Mouse (Mus musculus): ENCODE results near the gene Bcl11a. TPM values are rescaled to one million over a fixed set of nuclear protein-coding genes. Genes with fewer than 3 reads are reported as not detected.

Gene Bcl11a
- polyA plus RNA-seq, 1 experiment, result 0.23 TPM

GRCm38 (mm10) chr11:24162056-24162455 is 84.2 kb downstream of the Bcl11a start:
- Histone ChIP-seq H3K4me1 (ENCODE audit: control insufficient read depth, insufficient read depth, low read length) (no peaks in the 10 kb centered on the region), H3K4me3 (ENCODE audit: insufficient read depth, low read length) (no peak overlapping the region), H3K27ac (ENCODE audit: insufficient read depth, low read depth, low read length) (no peak overlapping the region)
- TF ChIP-seq POLR2A (IDR thresholded peaks at IDR 0.05; ENCODE audit: borderline replicate concordance, low read depth, low read length) (no peak), CTCF (IDR thresholded peaks at IDR 0.05; ENCODE audit: low read depth, low read length) (no peak)

GRCm38 (mm10) chr11:24163072-24163471 is 85.2 kb downstream of the Bcl11a start:
- TF ChIP-seq POLR2A (IDR thresholded peaks at IDR 0.05; ENCODE audit: borderline replicate concordance, low read depth, low read length) (no peak), CTCF (IDR thresholded peaks at IDR 0.05; ENCODE audit: low read depth, low read length) (no peak)
- Histone ChIP-seq H3K4me1 (ENCODE audit: control insufficient read depth, insufficient read depth, low read length) (no peaks in the 10 kb centered on the region), H3K27ac (ENCODE audit: insufficient read depth, low read depth, low read length) (no peak overlapping the region), H3K4me3 (ENCODE audit: insufficient read depth, low read length) (no peak overlapping the region)

GRCm38 (mm10) chr11:24164065-24164464 is 86.2 kb downstream of the Bcl11a start:
- H3K4me3 ChIP-seq (ENCODE audit: insufficient read depth, low read length), result no peak overlapping the region
- H3K27ac ChIP-seq (ENCODE audit: insufficient read depth, low read depth, low read length), result no peak overlapping the region
- H3K4me1 ChIP-seq (ENCODE audit: control insufficient read depth, insufficient read depth, low read length), result no peaks in the 10 kb centered on the region
- TF ChIP-seq POLR2A (IDR thresholded peaks at IDR 0.05; ENCODE audit: borderline replicate concordance, low read depth, low read length), result no peak
- TF ChIP-seq CTCF (IDR thresholded peaks at IDR 0.05; ENCODE audit: low read depth, low read length), result no peak

GRCm38 (mm10) chr11:24171675-24172285 is 93.9 kb downstream of the Bcl11a start:
- Histone ChIP-seq H3K4me3 (ENCODE audit: insufficient read depth, low read length) (no peak overlapping the region), H3K27ac (ENCODE audit: insufficient read depth, low read depth, low read length) (no peak overlapping the region), H3K4me1 (ENCODE audit: control insufficient read depth, insufficient read depth, low read length) (no peaks in the 10 kb centered on the region)
- TF ChIP-seq CTCF (IDR thresholded peaks at IDR 0.05; ENCODE audit: low read depth, low read length) (no peak), POLR2A (IDR thresholded peaks at IDR 0.05; ENCODE audit: borderline replicate concordance, low read depth, low read length) (no peak)

- no peak overlapping the region for H3K27ac ChIP-seq (ENCODE audit: insufficient read depth, low read depth, low read length)
- H3K4me3 ChIP-seq (ENCODE audit: insufficient read depth, low read length), result no peak overlapping the region
- TF ChIP-seq CTCF (IDR thresholded peaks at IDR 0.05; ENCODE audit: low read depth, low read length), result no peak
- TF ChIP-seq POLR2A (IDR thresholded peaks at IDR 0.05; ENCODE audit: borderline replicate concordance, low read depth, low read length), result no peak
- H3K4me1 ChIP-seq (ENCODE audit: control insufficient read depth, insufficient read depth, low read length), result no peaks in the 10 kb centered on the region
These were observed 94.7 kb downstream of the Bcl11a start for GRCm38 (mm10) chr11:24172585-24172984.

GRCm38 (mm10) chr11:24174161-24174792 is 96.4 kb downstream of the Bcl11a start:
- TF ChIP-seq CTCF (IDR thresholded peaks at IDR 0.05; ENCODE audit: low read depth, low read length) (no peak), POLR2A (IDR thresholded peaks at IDR 0.05; ENCODE audit: borderline replicate concordance, low read depth, low read length) (no peak)
- Histone ChIP-seq H3K4me1 (ENCODE audit: control insufficient read depth, insufficient read depth, low read length) (no peaks in the 10 kb centered on the region), H3K4me3 (ENCODE audit: insufficient read depth, low read length) (no peak overlapping the region), H3K27ac (ENCODE audit: insufficient read depth, low read depth, low read length) (no peak overlapping the region)

- no peaks in the 10 kb centered on the region for H3K4me1 ChIP-seq (ENCODE audit: control insufficient read depth, insufficient read depth, low read length)
- no peak for TF ChIP-seq POLR2A (IDR thresholded peaks at IDR 0.05; ENCODE audit: borderline replicate concordance, low read depth, low read length)
- no peak overlapping the region for H3K4me3 ChIP-seq (ENCODE audit: insufficient read depth, low read length)
- H3K27ac ChIP-seq (ENCODE audit: insufficient read depth, low read depth, low read length), result no peak overlapping the region
These were observed 99.6 kb downstream of the Bcl11a start for GRCm38 (mm10) chr11:24177458-24177857.

- Histone ChIP-seq H3K4me3 (ENCODE audit: insufficient read depth, low read length) (no peak overlapping the region), H3K4me1 (ENCODE audit: control insufficient read depth, insufficient read depth, low read length) (no peaks in the 10 kb centered on the region), H3K27ac (ENCODE audit: insufficient read depth, low read depth, low read length) (no peak overlapping the region)
- TF ChIP-seq POLR2A (IDR thresholded peaks at IDR 0.05; ENCODE audit: borderline replicate concordance, low read depth, low read length) (no peak), CTCF (IDR thresholded peaks at IDR 0.05; ENCODE audit: low read depth, low read length) (no peak)
These were observed 101.1 kb downstream of the Bcl11a start for GRCm38 (mm10) chr11:24178823-24179476.

- no peak overlapping the region for H3K4me3 ChIP-seq (ENCODE audit: insufficient read depth, low read length)
- H3K27ac ChIP-seq (ENCODE audit: insufficient read depth, low read depth, low read length), result no peak overlapping the region
- no peak for TF ChIP-seq CTCF (IDR thresholded peaks at IDR 0.05; ENCODE audit: low read depth, low read length)
- H3K4me1 ChIP-seq (ENCODE audit: control insufficient read depth, insufficient read depth, low read length), result peaks cover 5% of the 10 kb centered on the region
These were observed 102.2 kb downstream of the Bcl11a start for GRCm38 (mm10) chr11:24180040-24180439.

GRCm38 (mm10) chr11:24183501-24183900 is 105.6 kb downstream of the Bcl11a start:
- peaks cover 7% of the 10 kb centered on the region for H3K4me1 ChIP-seq (ENCODE audit: control insufficient read depth, insufficient read depth, low read length)
- no peak overlapping the region for H3K27ac ChIP-seq (ENCODE audit: insufficient read depth, low read depth, low read length)
- TF ChIP-seq CTCF (IDR thresholded peaks at IDR 0.05; ENCODE audit: low read depth, low read length) (no peak), POLR2A (IDR thresholded peaks at IDR 0.05; ENCODE audit: borderline replicate concordance, low read depth, low read length) (no peak)
- no peak overlapping the region for H3K4me3 ChIP-seq (ENCODE audit: insufficient read depth, low read length)

Data from bone marrow macrophage, adult 2 months (primary cell).